Mouse (Mus musculus) CH12.LX (cell line): ENCODE data around the gene Ppp1r18. TPM values are rescaled to one million over a fixed set of nuclear protein-coding genes. Genes with fewer than 3 reads are reported as not detected.

ENCODE experiments used
- DNase-seq: peaks from one replicate; pipeline ENCODE4 v3.0.0-alpha.2; 2013; ENCODE audit errors: extremely low read depth
- H3K27ac ChIP-seq: 2 replicates; pipeline ENCODE4 v1.5.1; 2012; ENCODE audit warnings: low read depth, mild to moderate bottlenecking, control low read depth, moderate library complexity; ENCODE audit not compliant: insufficient read depth
- H3K27me3 ChIP-seq: replicated peaks from 2 replicates; pipeline ENCODE3; 2012; ENCODE audit warnings: inconsistent platforms
- H3K36me3 ChIP-seq, 2 experiments: replicated peaks in 1 of 2; 2 replicates each; pipeline versions ENCODE3 to v1.6.1; 2012; ENCODE audit warnings: inconsistent platforms in 1 of 2, low read length in 1 of 2, mild to moderate bottlenecking in 1 of 2, mixed read lengths in 1 of 2, moderate library complexity in 1 of 2; ENCODE audit not compliant: control insufficient read depth in 1 of 2, insufficient read depth in 1 of 2
- H3K4me1 ChIP-seq, 2 experiments: 2 replicates each; pipeline ENCODE4 v1.6.1; 2012; ENCODE audit warnings: inconsistent platforms in 1 of 2, moderate library complexity in 1 of 2; ENCODE audit not compliant: insufficient read depth in 2 of 2, control insufficient read depth in 1 of 2
- H3K4me2 ChIP-seq: 2 replicates; pipeline ENCODE4 v1.6.1; 2012; ENCODE audit warnings: low read depth, mild to moderate bottlenecking, control low read depth; ENCODE audit not compliant: poor library complexity, insufficient read depth, severe bottlenecking
- H3K4me3 ChIP-seq, 3 experiments: fragments of 150-350 bp in 1 of 3; sonication (generic) in 1 of 3; replicated peaks in 1 of 3; 2 replicates each; pipeline versions ENCODE3 to v1.5.1; 2011 to 2012; ENCODE audit warnings: low read depth in 2 of 3, low read length in 2 of 3, mild to moderate bottlenecking in 2 of 3, moderate library complexity in 2 of 3, control low read depth in 1 of 3, improper control_type of control experiment in 1 of 3, inconsistent platforms in 1 of 3, mixed read lengths in 1 of 3; ENCODE audit not compliant: poor library complexity in 1 of 3
- H3K79me2 ChIP-seq: replicated peaks from 2 replicates; pipeline ENCODE4 v1.6.1; 2012; ENCODE audit warnings: mild to moderate bottlenecking, moderate library complexity; ENCODE audit not compliant: control insufficient read depth, poor library complexity, insufficient read depth, severe bottlenecking; ENCODE audit errors: extremely low read depth
- H3K9ac ChIP-seq: 2 replicates; pipeline ENCODE4 v1.6.1; 2012; ENCODE audit warnings: low read depth, mild to moderate bottlenecking, control low read depth, moderate library complexity; ENCODE audit not compliant: insufficient read depth
- H3K9me3 ChIP-seq: replicated peaks from 2 replicates; pipeline ENCODE3; 2012; ENCODE audit warnings: low read length, inconsistent platforms, mixed read lengths
- CHD1 ChIP-seq: IDR thresholded peaks from 2 replicates; pipeline ENCODE4 v1.6.1; 2012; ENCODE audit warnings: low read depth, low read length, improper control_type of control experiment, inconsistent platforms
- CHD2 ChIP-seq: IDR thresholded peaks from 2 replicates; pipeline ENCODE4 v1.6.1; 2011; ENCODE audit warnings: low read length, improper control_type of control experiment
- CTCF ChIP-seq, 2 experiments: IDR thresholded peaks in 1 of 2; conservative IDR thresholded peaks in 1 of 2; 2 replicates each; pipeline ENCODE4 v1.5.1; 2011 to 2012; ENCODE audit warnings: low read depth in 2 of 2, low read length in 2 of 2, improper control_type of control experiment in 1 of 2, inconsistent platforms in 1 of 2, mild to moderate bottlenecking in 1 of 2, moderate library complexity in 1 of 2
- E2F4 ChIP-seq: IDR thresholded peaks from 2 replicates; pipeline ENCODE4 v1.6.1; 2011; ENCODE audit warnings: low read depth, low read length, improper control_type of control experiment; ENCODE audit not compliant: insufficient replicate concordance
- EP300 ChIP-seq: IDR thresholded peaks from 2 replicates; pipeline ENCODE4 v1.6.1; 2011; ENCODE audit warnings: low read length, improper control_type of control experiment
- IRF4 ChIP-seq: IDR thresholded peaks from 2 replicates; pipeline ENCODE4 v1.6.1; 2014; ENCODE audit warnings: low read depth, mild to moderate bottlenecking, inconsistent platforms, low read length, improper control_type of control experiment
- JUN ChIP-seq: IDR thresholded peaks from 2 replicates; pipeline ENCODE4 v1.6.1; 2011; ENCODE audit warnings: low read depth, mild to moderate bottlenecking, low read length, improper control_type of control experiment, moderate library complexity; ENCODE audit not compliant: insufficient read depth
- MAZ ChIP-seq: IDR thresholded peaks from 2 replicates; pipeline ENCODE4 v1.6.1; 2012; ENCODE audit warnings: low read depth, mild to moderate bottlenecking, inconsistent platforms, low read length, improper control_type of control experiment, moderate library complexity
- MXI1 ChIP-seq: IDR thresholded peaks from 2 replicates; pipeline ENCODE4 v1.6.1; 2011; ENCODE audit warnings: mild to moderate bottlenecking, low read depth, low read length, improper control_type of control experiment
- MYC ChIP-seq: IDR thresholded peaks from 2 replicates; pipeline ENCODE4 v1.6.1; 2011; ENCODE audit warnings: low read depth, mild to moderate bottlenecking, improper control_type of control experiment, low read length
- NELFE ChIP-seq: IDR thresholded peaks from 2 replicates; pipeline ENCODE4 v1.6.1; 2011; ENCODE audit warnings: low read depth, low read length, improper control_type of control experiment
- NRF1 ChIP-seq: IDR thresholded peaks from 2 replicates; pipeline ENCODE4 v1.6.1; 2014; ENCODE audit warnings: low read depth, mild to moderate bottlenecking, inconsistent platforms, low read length, improper control_type of control experiment, moderate library complexity
- POLR2A ChIP-seq: IDR thresholded peaks from 2 replicates; pipeline ENCODE4 v1.6.1; 2011; ENCODE audit warnings: low read depth, mild to moderate bottlenecking, improper control_type of control experiment, low read length
- POLR2AphosphoS2 ChIP-seq: IDR thresholded peaks from 2 replicates; pipeline ENCODE4 v1.6.1; 2011; ENCODE audit warnings: low read depth, low read length, improper control_type of control experiment
- SMC3 ChIP-seq: IDR thresholded peaks from 2 replicates; pipeline ENCODE4 v1.6.1; 2011; ENCODE audit warnings: low read depth, low read length, improper control_type of control experiment
- ZKSCAN1 ChIP-seq: IDR thresholded peaks from 2 replicates; pipeline ENCODE4 v1.6.1; 2012; ENCODE audit warnings: low read depth, inconsistent platforms, low read length, improper control_type of control experiment, borderline replicate concordance
- ZMIZ1 ChIP-seq: IDR thresholded peaks from 2 replicates; pipeline ENCODE4 v1.6.1; 2012; ENCODE audit warnings: low read depth, mild to moderate bottlenecking, inconsistent platforms, low read length, improper control_type of control experiment
- ZNF384 ChIP-seq: IDR thresholded peaks from 2 replicates; pipeline ENCODE4 v1.6.1; 2012; ENCODE audit warnings: low read depth, low read length, improper control_type of control experiment, inconsistent platforms
- dilution Hi-C: fragments of 300-500 bp; cut with MboI; formaldehyde crosslinking; loops from 2 replicates; pipeline ENCODE4 v1.14.3; 2020; ENCODE audit warnings: low sequenced_read_pairs; ENCODE audit not compliant: extremely low pct_unique_long_range_greater_than_20kb, extremely low pct_ligation_motif_present
- in situ Hi-C: fragments of 300-500 bp; cut with MboI; formaldehyde crosslinking; loops from 3 replicates; pipeline ENCODE4 v1.14.3; 2019; ENCODE audit warnings: low sequenced_read_pairs, low pct_ligation_motif_present, low pct_unique_long_range_greater_than_20kb, mixed read lengths
- polyA plus RNA-seq: library from polyadenylated mRNA; unstranded; fragments of >175 nt; gene quantifications from 2 replicates; pipeline ENCODE4 v1.2.1, GENCODE M21; 2012; ENCODE audit warnings: low read depth; ENCODE audit not compliant: insufficient read length
- total RNA-seq, 2 experiments: library from RNA; depleted of rRNA; stranded (reverse); fragments of 300-350 nt in 1 of 2; fragments of >200 nt in 1 of 2; gene quantifications; 2 replicates each; pipeline ENCODE4 v1.2.3; 2012 to 2014

Ppp1r18 gene
- total and polyA plus RNA-seq, 3 experiments = 8.5 to 50.1 (median 21.4) TPM

GRCm38 (mm10) chr17:35919864-35920301 is 54.5 kb downstream of the Ppp1r18 start:
- H3K36me3 ChIP-seq = peaks cover 27 to 60% of the 10 kb centered on the region in 2 experiments
- dilution Hi-C loops = no loop called here
- TF ChIP-seq NELFE = no peak
- peak; percentile 2; the same call in 1 of the 2 replicates for TF ChIP-seq MXI1
- no peak for TF ChIP-seq POLR2AphosphoS2
- no peak for TF ChIP-seq IRF4
- TF ChIP-seq EP300 = no peak
- TF ChIP-seq CHD2 = no peak
- no peak for TF ChIP-seq NRF1
- H3K27me3 ChIP-seq = no peaks in the 10 kb centered on the region
- H3K27ac ChIP-seq = no peak overlapping the region
- H3K4me1 ChIP-seq = peaks cover 6 to 48% of the 10 kb centered on the region in 2 experiments; a peak in 3 of 4 replicates
- no peak for DNase-seq
- H3K4me3 ChIP-seq = peak overlapping the region in 1 of 3 experiments; percentile 77
- peak overlapping the region; percentile 46; the same call in 1 of the 2 replicates for H3K9ac ChIP-seq
- no peaks in the 10 kb centered on the region for H3K9me3 ChIP-seq
- in situ Hi-C loops = no loop called here
- H3K4me2 ChIP-seq = peak overlapping the region; percentile 74; the same call in 1 of the 2 replicates
- H3K79me2 ChIP-seq = peaks cover 39% of the 10 kb centered on the region

- Histone ChIP-seq H3K4me3 (no peak overlapping the region), H3K27ac (no peak overlapping the region), H3K79me2 (peaks cover 34% of the 10 kb centered on the region), H3K27me3 (no peaks in the 10 kb centered on the region), H3K9ac (peak overlapping the region; percentile 46), H3K9me3 (no peaks in the 10 kb centered on the region), H3K36me3 (peaks cover 31 to 65% of the 10 kb centered on the region in 2 experiments), H3K4me1 (peaks cover 6 to 47% of the 10 kb centered on the region in 2 experiments; a peak in 3 of 4 replicates), H3K4me2 (peak overlapping the region; percentile 74; the same call in 1 of the 2 replicates)
- DNase-seq = no peak
- dilution Hi-C loops = no loop called here
- in situ Hi-C loops = no loop called here
- TF ChIP-seq CHD2 = no peak
- 0 out of 2 replicates have a peak, but pooled peaks have one; percentile 0 for TF ChIP-seq POLR2A
These were observed 55.0 kb downstream of the Ppp1r18 start for GRCm38 (mm10) chr17:35920384-35920783.

- dilution Hi-C loops = no loop called here
- peaks cover 32 to 70% of the 10 kb centered on the region in 2 experiments for H3K36me3 ChIP-seq
- H3K79me2 ChIP-seq = peaks cover 27% of the 10 kb centered on the region
- H3K27me3 ChIP-seq = no peaks in the 10 kb centered on the region
- H3K27ac ChIP-seq = no peak overlapping the region
- DNase-seq = peak; percentile 46
- H3K4me2 ChIP-seq = no peak overlapping the region
- no peak overlapping the region for H3K4me3 ChIP-seq
- in situ Hi-C loops = no loop called here
- TF ChIP-seq MAZ (no peak), ZKSCAN1 (no peak), E2F4 (no peak), ZNF384 (no peak), CTCF (conservative IDR thresholded peaks at IDR 0.05 in 1 of 2, IDR thresholded peaks at IDR 0.05 in 1 of 2; ENCODE audit: low read depth in 2 of 2, low read length in 2 of 2) (peak; percentile 30 to 61; a peak in 2 of 4 replicates), POLR2AphosphoS2 (peak; percentile 84; the same call in 1 of the 2 replicates), EP300 (no peak), JUN (no peak), CHD1 (no peak), IRF4 (no peak), ZMIZ1 (peak; percentile 20; the same call in 1 of the 2 replicates), MYC (0 out of 2 replicates have a peak, but pooled peaks have one; percentile 10), SMC3 (peak; percentile 16; the same call in 1 of the 2 replicates)
- no peaks in the 10 kb centered on the region for H3K9me3 ChIP-seq
- H3K4me1 ChIP-seq = peaks cover 6 to 47% of the 10 kb centered on the region in 2 experiments; a peak in 3 of 4 replicates
- peak overlapping the region; percentile 46; the same call in 1 of the 2 replicates for H3K9ac ChIP-seq
These were observed 55.6 kb downstream of the Ppp1r18 start for GRCm38 (mm10) chr17:35920862-35921562.
